Mouse (Mus musculus) neural tube, embryonic 12.5 days (tissue): ENCODE measurements around the gene Dhrs1. TPM values are rescaled to one million over a fixed set of nuclear protein-coding genes. Genes with fewer than 3 reads are reported as not detected.
"Not testable (repeated sequence)": the region's sequence is repeated elsewhere in the genome, so short reads cannot be mapped to it uniquely, and the experiment has no call there.

Source experiments
- ATAC-seq: fragments of 200-750 bp; cut with Nextera tagmentation; 2 replicates; pipeline ENCODE4 v1.8.0; 2017; ENCODE audit warnings: low read depth, mild to moderate bottlenecking, moderate TSS enrichment, moderate library complexity; ENCODE audit not compliant: low FRiP score
- H3K27ac ChIP-seq: fragments of 300-500 bp; sonication (generic); 2 replicates; pipeline ENCODE4 v1.5.1; 2016
- H3K27me3 ChIP-seq: fragments of 300-500 bp; sonication (generic); replicated peaks from 2 replicates; pipeline ENCODE4 v1.6.1; 2016; ENCODE audit warnings: mild to moderate bottlenecking
- H3K36me3 ChIP-seq: fragments of 300-500 bp; sonication (generic); 2 replicates; pipeline ENCODE4 v1.6.1; 2016; ENCODE audit warnings: mild to moderate bottlenecking
- H3K4me1 ChIP-seq: fragments of 300-500 bp; sonication (generic); 2 replicates; pipeline ENCODE4 v1.6.1; 2016
- H3K4me2 ChIP-seq: fragments of 300-500 bp; sonication (generic); replicated peaks from 2 replicates; pipeline ENCODE4 v1.6.1; 2016; ENCODE audit warnings: mild to moderate bottlenecking
- H3K4me3 ChIP-seq: fragments of 300-500 bp; sonication (generic); 2 replicates; pipeline ENCODE4 v1.5.1; 2016
- H3K9ac ChIP-seq: fragments of 300-500 bp; sonication (generic); 2 replicates; pipeline ENCODE4 v1.6.1; 2016; ENCODE audit warnings: mild to moderate bottlenecking
- H3K9me3 ChIP-seq: fragments of 300-500 bp; sonication (generic); 2 replicates; pipeline ENCODE4 v1.6.1; 2016; ENCODE audit warnings: mild to moderate bottlenecking
- WGBS: fragments of 180-500 bp; shearing (Covaris S2); methylation state at CpG from one replicate; pipeline ENCODE4 v1.1.7; 2016; 5-methylcytosine and 5-hydroxymethylcytosine counted together
- polyA plus RNA-seq: library from polyadenylated mRNA; unstranded; fragments of >200 nt; fragmentation: Nextera tagmentation; extraction: Ambion mirVana; gene quantifications from 2 replicates; pipeline ENCODE4 v1.2.1, GENCODE M21; 2016

Dhrs1 gene
- polyA plus RNA-seq, 1 experiment from 2014 or later = 81.8 TPM

- H3K9ac ChIP-seq = peak within 1 kb of the TSS; percentile 64
- 69% methylated on average over 6 of the region's 6 CpGs for WGBS
- no peak within 1 kb of the TSS for H3K27ac ChIP-seq
- peak within 1 kb of the TSS; percentile 52 for H3K4me3 ChIP-seq
- peaks cover 7% of the 10 kb centered on the region; the same call in 1 of the 2 replicates for H3K4me1 ChIP-seq
- H3K9me3 ChIP-seq = no peaks in the 10 kb centered on the region
- H3K36me3 ChIP-seq = peaks cover 4% of the 10 kb centered on the region
- no peak for ATAC-seq
- peaks cover 55% of the 10 kb centered on the region for H3K27me3 ChIP-seq
- H3K4me2 ChIP-seq = peak within 1 kb of the TSS; percentile 86
These were observed 15.7 kb upstream of the Dhrs1 start, which contains the start of gene Ltb4r2 for GRCm38 (mm10) chr14:55761163-55761562. Ltb4r2 (plus strand) TSS chr14:55761428.

GRCm38 (mm10) chr14:55760156-55760555 is 14.7 kb upstream of the Dhrs1 start:
- H3K4me1 ChIP-seq, H3K9ac ChIP-seq, H3K9me3 ChIP-seq, H3K4me3 ChIP-seq, H3K27ac ChIP-seq: not testable (repeated sequence)
- H3K4me2 ChIP-seq = peak overlapping the region; percentile 40
- H3K36me3 ChIP-seq = peaks cover 14% of the 10 kb centered on the region
- WGBS = 3% methylated on average over 6 of the region's 6 CpGs
- peaks cover 47% of the 10 kb centered on the region for H3K27me3 ChIP-seq
- peak; percentile 12 for ATAC-seq

- peaks cover 30% of the 10 kb centered on the region for H3K27me3 ChIP-seq
- WGBS = 20% methylated on average over 8 of the region's 8 CpGs
- no peak within 1 kb of the TSS for H3K9ac ChIP-seq
- H3K9me3 ChIP-seq = no peaks in the 10 kb centered on the region
- peaks cover 7% of the 10 kb centered on the region; the same call in 1 of the 2 replicates for H3K4me1 ChIP-seq
- H3K36me3 ChIP-seq = peaks cover 32% of the 10 kb centered on the region
- no peak within 1 kb of the TSS; the same call in 1 of the 2 replicates for H3K4me2 ChIP-seq
- H3K4me3 ChIP-seq = no peak within 1 kb of the TSS
- ATAC-seq = no peak
- H3K27ac ChIP-seq = no peak within 1 kb of the TSS
These were observed 12.9 kb upstream of the Dhrs1 start, which contains the start of gene Cideb for GRCm38 (mm10) chr14:55758363-55758784. Cideb (minus strand) TSS chr14:55758458.

GRCm38 (mm10) chr14:55757566-55757965 is 12.1 kb upstream of the Dhrs1 start:
- no peak overlapping the region for H3K4me2 ChIP-seq
- no peak overlapping the region for H3K27ac ChIP-seq
- no peaks in the 10 kb centered on the region for H3K9me3 ChIP-seq
- no peak overlapping the region for H3K9ac ChIP-seq
- no peak for ATAC-seq
- H3K4me3 ChIP-seq = no peak overlapping the region
- WGBS = 84% methylated on average over 6 of the region's 6 CpGs
- H3K27me3 ChIP-seq = peaks cover 22% of the 10 kb centered on the region
- peaks cover 7% of the 10 kb centered on the region; the same call in 1 of the 2 replicates for H3K4me1 ChIP-seq
- H3K36me3 ChIP-seq = peaks cover 40% of the 10 kb centered on the region

GRCm38 (mm10) chr14:55747051-55747847 is 1.8 kb upstream of the Dhrs1 start:
- WGBS = 92% methylated on average over 10 of the region's 10 CpGs
- H3K27me3 ChIP-seq = no peaks in the 10 kb centered on the region
- peaks cover 38% of the 10 kb centered on the region for H3K36me3 ChIP-seq
- peak overlapping the region; percentile 98 for H3K4me2 ChIP-seq
- H3K4me1 ChIP-seq = peaks cover 26% of the 10 kb centered on the region
- H3K9ac ChIP-seq = no peak overlapping the region
- H3K27ac ChIP-seq = no peak overlapping the region
- ATAC-seq = no peak
- no peaks in the 10 kb centered on the region for H3K9me3 ChIP-seq
- no peak overlapping the region for H3K4me3 ChIP-seq

- Histone ChIP-seq H3K36me3 (peaks cover 32% of the 10 kb centered on the region), H3K27me3 (no peaks in the 10 kb centered on the region), H3K27ac (peak overlapping the region; percentile 32; the same call in 1 of the 2 replicates), H3K9ac (peak overlapping the region; percentile 80), H3K4me2 (peak overlapping the region; percentile 98), H3K9me3 (no peaks in the 10 kb centered on the region), H3K4me1 (peaks cover 26% of the 10 kb centered on the region), H3K4me3 (peak overlapping the region; percentile 84)
- WGBS = under 1% methylated on average over 31 of the region's 31 CpGs
- no peak; the same call in 1 of the 2 replicates for ATAC-seq
These were observed 359 bp upstream of the Dhrs1 start for GRCm38 (mm10) chr14:55745861-55746237.

- H3K27ac ChIP-seq = no peak overlapping the region
- 26% methylated on average over 10 of the region's 10 CpGs for WGBS
- H3K9ac ChIP-seq = no peak overlapping the region
- peaks cover 36% of the 10 kb centered on the region for H3K36me3 ChIP-seq
- peak overlapping the region; percentile 98 for H3K4me2 ChIP-seq
- no peaks in the 10 kb centered on the region for H3K9me3 ChIP-seq
- peak; percentile 44 for ATAC-seq
- no peaks in the 10 kb centered on the region for H3K27me3 ChIP-seq
- no peak overlapping the region for H3K4me3 ChIP-seq
- H3K4me1 ChIP-seq = peaks cover 26% of the 10 kb centered on the region
These were observed 1.8 kb downstream of the Dhrs1 start for GRCm38 (mm10) chr14:55743711-55744110.

- no peak for ATAC-seq
- 89% methylated on average over 9 of the region's 9 CpGs for WGBS
- Histone ChIP-seq H3K27me3 (no peaks in the 10 kb centered on the region), H3K4me2 (no peak overlapping the region), H3K27ac (no peak overlapping the region), H3K4me3 (no peak overlapping the region), H3K9ac (no peak overlapping the region), H3K4me1 (no peaks in the 10 kb centered on the region), H3K9me3 (no peaks in the 10 kb centered on the region), H3K36me3 (peaks cover 32% of the 10 kb centered on the region)
These were observed 8.3 kb downstream of the Dhrs1 start for GRCm38 (mm10) chr14:55737086-55737687.

GRCm38 (mm10) chr14:55735758-55736157 is 9.7 kb downstream of the Dhrs1 start:
- Histone ChIP-seq H3K4me1 (no peaks in the 10 kb centered on the region), H3K9ac (no peak overlapping the region), H3K27me3 (no peaks in the 10 kb centered on the region), H3K27ac (no peak overlapping the region), H3K9me3 (no peaks in the 10 kb centered on the region), H3K36me3 (peaks cover 24% of the 10 kb centered on the region), H3K4me2 (no peak overlapping the region), H3K4me3 (no peak overlapping the region)
- WGBS = 87% methylated on average over 4 of the region's 4 CpGs
- no peak for ATAC-seq

GRCm38 (mm10) chr14:55735334-55735733 is 10.2 kb downstream of the Dhrs1 start:
- Histone ChIP-seq H3K9ac (no peak overlapping the region), H3K27me3 (no peaks in the 10 kb centered on the region), H3K9me3 (no peaks in the 10 kb centered on the region), H3K4me2 (no peak overlapping the region), H3K4me3 (no peak overlapping the region), H3K4me1 (no peaks in the 10 kb centered on the region), H3K36me3 (peaks cover 20% of the 10 kb centered on the region), H3K27ac (no peak overlapping the region)
- WGBS = 77% methylated on average over 3 of the region's 3 CpGs
- ATAC-seq = no peak

- Histone ChIP-seq H3K9me3 (no peaks in the 10 kb centered on the region), H3K36me3 (peaks cover 15% of the 10 kb centered on the region), H3K27ac (no peak overlapping the region), H3K4me3 (no peak overlapping the region), H3K4me2 (no peak overlapping the region), H3K27me3 (no peaks in the 10 kb centered on the region), H3K9ac (no peak overlapping the region), H3K4me1 (no peaks in the 10 kb centered on the region)
- no peak for ATAC-seq
- WGBS = 77% methylated on average over 7 of the region's 7 CpGs
These were observed 10.6 kb downstream of the Dhrs1 start for GRCm38 (mm10) chr14:55734869-55735268.

- H3K4me2 ChIP-seq = no peak overlapping the region
- H3K9ac ChIP-seq = no peak overlapping the region
- WGBS = 79% methylated on average over 10 of the region's 10 CpGs
- H3K4me1 ChIP-seq = no peaks in the 10 kb centered on the region
- no peaks in the 10 kb centered on the region for H3K27me3 ChIP-seq
- no peak overlapping the region for H3K27ac ChIP-seq
- H3K4me3 ChIP-seq = no peak overlapping the region
- H3K9me3 ChIP-seq = no peaks in the 10 kb centered on the region
- no peak for ATAC-seq
- peaks cover 7% of the 10 kb centered on the region for H3K36me3 ChIP-seq
These were observed 11.6 kb downstream of the Dhrs1 start for GRCm38 (mm10) chr14:55733889-55734288.
